Mouse (Mus musculus) heart, embryonic 16.5 days (tissue): ENCODE measurements around the gene Erich4. TPM values are rescaled to one million over a fixed set of nuclear protein-coding genes. Genes with fewer than 3 reads are reported as not detected.
A peak's percentile ranks its signal among the peaks of the same experiment; 100 is the strongest.

Experiments used
- ATAC-seq: fragments of 200-750 bp; cut with Nextera tagmentation; replicated peaks from 2 replicates; pipeline ENCODE4 v1.8.0; 2017; ENCODE audit warnings: moderate number of reproducible peaks; ENCODE audit not compliant: insufficient read depth, low FRiP score; ENCODE audit errors: extremely low read depth
- H3K27ac ChIP-seq: fragments of 300-500 bp; sonication (generic); 2 replicates; pipeline ENCODE4 v1.5.1; 2014; ENCODE audit warnings: mild to moderate bottlenecking, low read length, control low read depth, moderate library complexity
- H3K27me3 ChIP-seq: fragments of 300-500 bp; sonication (generic); 2 replicates; pipeline ENCODE4 v1.6.1; 2014; ENCODE audit warnings: low read length, mixed read lengths; ENCODE audit not compliant: control insufficient read depth, insufficient read depth
- H3K36me3 ChIP-seq: fragments of 300-500 bp; sonication (generic); 2 replicates; pipeline ENCODE4 v1.6.1; 2014; ENCODE audit not compliant: control insufficient read depth, insufficient read depth
- H3K4me1 ChIP-seq: fragments of 300-500 bp; sonication (generic); 2 replicates; pipeline ENCODE4 v1.6.1; 2014; ENCODE audit warnings: low read length, mixed read lengths; ENCODE audit not compliant: control insufficient read depth, insufficient read depth
- H3K4me2 ChIP-seq: fragments of 300-500 bp; sonication (generic); 2 replicates; pipeline ENCODE4 v1.6.1; 2014; ENCODE audit warnings: low read depth, mild to moderate bottlenecking, control low read depth, low read length
- H3K4me3 ChIP-seq: fragments of 300-500 bp; sonication (generic); 2 replicates; pipeline ENCODE4 v1.5.1; 2014; ENCODE audit warnings: mild to moderate bottlenecking, control low read depth, low read length
- H3K9ac ChIP-seq: fragments of 300-500 bp; sonication (generic); 2 replicates; pipeline ENCODE4 v1.6.1; 2014; ENCODE audit warnings: low read length, control low read depth
- H3K9me3 ChIP-seq: fragments of 300-500 bp; sonication (generic); replicated peaks from 2 replicates; pipeline ENCODE4 v1.6.1; 2016; ENCODE audit warnings: low read length; ENCODE audit not compliant: control insufficient read depth
- WGBS: fragments of 180-500 bp; shearing (Covaris S2); extraction: QIAGEN DNeasy Blood & Tissue Kit; methylation state at CpG from one replicate; pipeline ENCODE4 v1.1.7; 2014; 5-methylcytosine and 5-hydroxymethylcytosine counted together
- polyA plus RNA-seq: library from polyadenylated mRNA; unstranded; fragments of >200 nt; fragmentation: Nextera tagmentation; extraction: Ambion mirVana; gene quantifications from 2 replicates; pipeline ENCODE4 v1.2.1, GENCODE M21; 2015

Erich4 gene
- polyA plus RNA-seq, 1 experiment from 2014 or later = 0.21 TPM

- H3K4me3 ChIP-seq = peak within 1 kb of the TSS; percentile 52
- H3K9me3 ChIP-seq = no peaks in the 10 kb centered on the region
- H3K27ac ChIP-seq = peak within 1 kb of the TSS; percentile 77
- H3K4me2 ChIP-seq = peak within 1 kb of the TSS; percentile 67
- no peaks in the 10 kb centered on the region for H3K27me3 ChIP-seq
- peak within 1 kb of the TSS; percentile 70 for H3K9ac ChIP-seq
- WGBS = 11% methylated on average over 29 of the region's 29 CpGs
- ATAC-seq = peak; percentile 53
- H3K4me1 ChIP-seq = peaks cover 23% of the 10 kb centered on the region
- H3K36me3 ChIP-seq = peaks cover 20% of the 10 kb centered on the region
Measured at GRCm38 (mm10) chr7:25626509-25627430, 11.1 kb upstream of the Erich4 start, which contains the start of gene B3gnt8. Gene B3gnt8 (plus strand): TSS chr7:25626654.

GRCm38 (mm10) chr7:25625594-25626250 lies 10.0 kb upstream of the Erich4 start:
- no peak for ATAC-seq
- H3K36me3 ChIP-seq = peaks cover 25% of the 10 kb centered on the region

GRCm38 (mm10) chr7:25624851-25625250 lies 9.2 kb upstream of the Erich4 start:
- ATAC-seq = no peak; the same call in 1 of the 2 replicates
- WGBS = 34% methylated on average over 5 of the region's 5 CpGs

More at GRCm38 (mm10) chr7:25625594-25626250, 10.0 kb upstream of the Erich4 start:
- Histone ChIP-seq H3K27me3 (no peaks in the 10 kb centered on the region), H3K9ac (no peak overlapping the region), H3K4me3 (no peak overlapping the region), H3K4me2 (no peak overlapping the region), H3K9me3 (no peaks in the 10 kb centered on the region), H3K27ac (peak overlapping the region; percentile 77; the same call in 1 of the 2 replicates), H3K4me1 (peaks cover 23% of the 10 kb centered on the region)
- WGBS = 80% methylated on average over 10 of the region's 10 CpGs

GRCm38 (mm10) chr7:25623857-25624370 lies 8.2 kb upstream of the Erich4 start:
- no peak overlapping the region for H3K27ac ChIP-seq
- WGBS = 85% methylated on average over 11 of the region's 11 CpGs
- H3K27me3 ChIP-seq = no peaks in the 10 kb centered on the region
- H3K9me3 ChIP-seq = no peaks in the 10 kb centered on the region
- H3K9ac ChIP-seq = no peak overlapping the region
- no peak overlapping the region for H3K4me3 ChIP-seq
- H3K4me1 ChIP-seq = peaks cover 30% of the 10 kb centered on the region
- no peak overlapping the region for H3K4me2 ChIP-seq
- ATAC-seq = no peak
- peaks cover 25% of the 10 kb centered on the region for H3K36me3 ChIP-seq

More at GRCm38 (mm10) chr7:25624851-25625250, 9.2 kb upstream of the Erich4 start:
- Histone ChIP-seq H3K4me2 (no peak overlapping the region), H3K9me3 (no peaks in the 10 kb centered on the region), H3K4me3 (no peak overlapping the region), H3K27me3 (no peaks in the 10 kb centered on the region), H3K9ac (no peak overlapping the region), H3K4me1 (peaks cover 27% of the 10 kb centered on the region), H3K27ac (peak overlapping the region; percentile 15), H3K36me3 (peaks cover 25% of the 10 kb centered on the region)

GRCm38 (mm10) chr7:25620751-25621150 lies 5.1 kb upstream of the Erich4 start:
- peaks cover 13% of the 10 kb centered on the region for H3K4me1 ChIP-seq
- ATAC-seq = no peak
- no peak overlapping the region for H3K9ac ChIP-seq
- 88% methylated on average over 11 of the region's 11 CpGs for WGBS
- no peak overlapping the region for H3K4me2 ChIP-seq
- H3K27ac ChIP-seq = no peak overlapping the region
- no peaks in the 10 kb centered on the region for H3K27me3 ChIP-seq
- H3K9me3 ChIP-seq = no peaks in the 10 kb centered on the region
- peaks cover 25% of the 10 kb centered on the region for H3K36me3 ChIP-seq
- H3K4me3 ChIP-seq = no peak overlapping the region

GRCm38 (mm10) chr7:25620101-25620500 lies 4.4 kb upstream of the Erich4 start:
- H3K9ac ChIP-seq = no peak overlapping the region
- H3K27me3 ChIP-seq = no peaks in the 10 kb centered on the region
- ATAC-seq = no peak
- H3K36me3 ChIP-seq = peaks cover 24% of the 10 kb centered on the region
- 93% methylated on average over 5 of the region's 5 CpGs for WGBS
- H3K27ac ChIP-seq = no peak overlapping the region
- H3K4me1 ChIP-seq = peaks cover 10% of the 10 kb centered on the region; the same call in 1 of the 2 replicates
- H3K4me2 ChIP-seq = peak overlapping the region; percentile 79
- H3K4me3 ChIP-seq = peak overlapping the region; percentile 71
- no peaks in the 10 kb centered on the region for H3K9me3 ChIP-seq

- WGBS = 19% methylated on average over 5 of the region's 5 CpGs
- H3K27ac ChIP-seq = peak overlapping the region; percentile 76
Measured at GRCm38 (mm10) chr7:25619722-25619991, 4.0 kb upstream of the Erich4 start.

GRCm38 (mm10) chr7:25618865-25619721 lies 3.4 kb upstream of the Erich4 start, which contains the start of gene Dmac2:
Gene Dmac2 (plus strand): TSS chr7:25619414.
- Histone ChIP-seq H3K4me3 (peak within 1 kb of the TSS; percentile 71), H3K27me3 (no peaks in the 10 kb centered on the region), H3K4me1 (peaks cover 10% of the 10 kb centered on the region; the same call in 1 of the 2 replicates), H3K9ac (peak within 1 kb of the TSS; percentile 74), H3K9me3 (no peaks in the 10 kb centered on the region), H3K4me2 (peak within 1 kb of the TSS; percentile 79), H3K27ac (peak within 1 kb of the TSS; percentile 76), H3K36me3 (peaks cover 19% of the 10 kb centered on the region)
- ATAC-seq = peak; percentile 93
- WGBS = under 1% methylated on average over 53 of the region's 53 CpGs

More at GRCm38 (mm10) chr7:25619722-25619991, 4.0 kb upstream of the Erich4 start:
- Histone ChIP-seq H3K27me3 (no peaks in the 10 kb centered on the region), H3K4me2 (peak overlapping the region; percentile 79), H3K36me3 (peaks cover 19% of the 10 kb centered on the region), H3K9me3 (no peaks in the 10 kb centered on the region), H3K4me1 (peaks cover 10% of the 10 kb centered on the region; the same call in 1 of the 2 replicates), H3K4me3 (peak overlapping the region; percentile 71), H3K9ac (peak overlapping the region; percentile 74)
- ATAC-seq = no peak
